Mouse (Mus musculus) layer of hippocampus, postnatal 14 days (tissue): ENCODE results near the gene Akirin2. TPM values are rescaled to one million over a fixed set of nuclear protein-coding genes. Genes with fewer than 3 reads are reported as not detected.
"Not testable (repeated sequence)": the region's sequence is repeated elsewhere in the genome, so short reads cannot be mapped to it uniquely, and the experiment has no call there.

Experiments used
- DNase-seq, 2 experiments: peaks; one replicate each; pipeline ENCODE4 v3.0.0; 2021 to 2022; ENCODE audit warnings: low spot score in 2 of 2, mixed read lengths in 1 of 2
- long read RNA-seq, 2 experiments: library from polyadenylated mRNA; stranded (forward); transcript quantifications; one replicate each; pipeline ENCODE4 v2.0.0; 2021
- total RNA-seq, 2 experiments: library from RNA; stranded (reverse); gene quantifications; 2 replicates each; pipeline ENCODE4 v1.2.3; 2021

The Akirin2 gene
- total RNA-seq, result 100 to 1,000 TPM in 1 of 2 experiments, 10 to 100 TPM in 1; 97.6 to 103 TPM
- long read RNA-seq, experiment 1, transcript Akirin2-201 (5 exons, 1,397 nt), result major isoform, 59 of 63 reads
- long read RNA-seq, experiment 1, partial matches to known transcripts, result 1 of 63 reads
- long read RNA-seq, experiment 1, other reads (novel, unspliced or antisense), result 3 of 63 reads
- long read RNA-seq, experiment 2, transcript Akirin2-201 (5 exons, 1,397 nt), result major isoform, 81 of 87 reads
- long read RNA-seq, experiment 2, partial matches to known transcripts, result 5 of 87 reads
- long read RNA-seq, experiment 2, other reads (novel, unspliced or antisense), result 1 of 87 reads

GRCm38 (mm10) chr4:34550748-34551097 is at the start of gene Akirin2:
Gene Akirin2 (plus strand): TSS chr4:34550937.
- DNase-seq, result peak in 1 of 2 experiments; percentile 15

GRCm38 (mm10) chr4:34510305-34510704 is 40.4 kb upstream of the Akirin2 start:
- no peak for DNase-seq

GRCm38 (mm10) chr4:34522846-34523245 is 27.9 kb upstream of the Akirin2 start:
- DNase-seq, result no peak

GRCm38 (mm10) chr4:34523586-34523985 is 27.2 kb upstream of the Akirin2 start:
- no peak for DNase-seq

GRCm38 (mm10) chr4:34526771-34527170 is 24.0 kb upstream of the Akirin2 start:
- DNase-seq, result no peak

GRCm38 (mm10) chr4:34528430-34529100 is 22.2 kb upstream of the Akirin2 start:
- no peak for DNase-seq

GRCm38 (mm10) chr4:34529379-34529778 is 21.4 kb upstream of the Akirin2 start:
- no peak for DNase-seq

GRCm38 (mm10) chr4:34529941-34530340 is 20.8 kb upstream of the Akirin2 start:
- no peak for DNase-seq

GRCm38 (mm10) chr4:34549981-34550747 is 573 bp upstream of the Akirin2 start:
- DNase-seq, result peak; percentile 94 to 99

- peak; percentile 40 to 56 for DNase-seq
Measured at GRCm38 (mm10) chr4:34551098-34551809, 517 bp downstream of the Akirin2 start.

- no peak for DNase-seq
Measured at GRCm38 (mm10) chr4:34551966-34552365, 1.2 kb downstream of the Akirin2 start.

GRCm38 (mm10) chr4:34554596-34554995 is 3.9 kb downstream of the Akirin2 start:
- no peak for DNase-seq

- no peak for DNase-seq
Measured at GRCm38 (mm10) chr4:34555604-34556003, 4.9 kb downstream of the Akirin2 start.

GRCm38 (mm10) chr4:34556183-34556582 is 5.4 kb downstream of the Akirin2 start:
- DNase-seq, result peak in 1 of 2 experiments; percentile 58

GRCm38 (mm10) chr4:34560971-34561370 is 10.2 kb downstream of the Akirin2 start:
- DNase-seq, result no peak

- DNase-seq, result no peak
Measured at GRCm38 (mm10) chr4:34566226-34566625, 15.5 kb downstream of the Akirin2 start.

GRCm38 (mm10) chr4:34572876-34573275 is 22.1 kb downstream of the Akirin2 start:
- DNase-seq, result no peak

GRCm38 (mm10) chr4:34577028-34577427 is 26.3 kb downstream of the Akirin2 start:
- DNase-seq, result no peak

- no peak for DNase-seq
Measured at GRCm38 (mm10) chr4:34579215-34579614, 28.5 kb downstream of the Akirin2 start.

- not testable (repeated sequence) for DNase-seq
Measured at GRCm38 (mm10) chr4:34581489-34581888, 30.8 kb downstream of the Akirin2 start.

- no peak for DNase-seq
Measured at GRCm38 (mm10) chr4:34581990-34582389, 31.3 kb downstream of the Akirin2 start.
